Mouse (Mus musculus): ENCODE measurements around the gene Rufy1.

The Rufy1 gene

DNA sequence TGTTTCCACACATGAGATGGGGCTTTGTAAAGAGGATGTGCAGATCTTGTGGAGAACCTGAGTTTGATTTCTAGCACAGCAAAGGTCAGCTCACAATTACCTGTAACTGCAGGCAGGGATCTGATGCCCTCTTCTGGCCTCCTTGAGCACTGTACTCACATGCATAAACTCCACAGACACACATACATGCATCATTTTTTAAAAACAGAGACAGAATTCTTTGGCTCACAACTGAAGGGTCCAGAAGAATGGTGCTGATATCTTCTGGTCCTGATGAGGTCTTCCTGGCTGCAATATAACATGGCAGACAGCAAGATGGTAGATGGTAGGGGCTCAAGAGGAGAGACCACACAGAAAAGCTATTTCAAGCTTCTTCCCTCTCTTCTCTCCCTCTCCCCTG, 76.8 kb downstream of the Rufy1 start, which contains the start of gene Cby3:
Cby3 (plus strand) TSS at position 301 of the 400 bp plus-strand sequence.
- no peak for DNase-seq (ENCODE audit: low read depth, low spot score)

DNA sequence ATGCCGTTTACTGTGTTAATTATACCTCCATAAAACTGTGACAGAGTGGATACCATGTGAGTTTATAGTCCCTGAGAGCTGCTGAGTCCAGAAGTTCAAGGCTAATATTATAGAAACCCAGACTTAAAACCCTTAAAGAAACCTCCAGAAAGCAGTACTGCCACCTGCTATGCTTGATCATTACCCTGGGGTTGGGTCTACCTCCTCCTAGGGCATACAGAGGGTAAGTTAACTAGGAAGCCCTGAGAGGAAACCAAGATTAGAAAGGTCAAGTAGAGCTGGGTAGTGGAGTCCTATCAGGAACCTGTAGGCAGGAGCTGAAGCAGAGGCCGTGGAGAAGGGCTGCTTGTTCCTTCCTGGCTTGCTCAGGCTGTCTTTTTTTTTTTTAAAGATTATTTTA, 78.7 kb downstream of the Rufy1 start:
- DNase-seq (ENCODE audit: low read depth, low spot score), result no peak

DNA sequence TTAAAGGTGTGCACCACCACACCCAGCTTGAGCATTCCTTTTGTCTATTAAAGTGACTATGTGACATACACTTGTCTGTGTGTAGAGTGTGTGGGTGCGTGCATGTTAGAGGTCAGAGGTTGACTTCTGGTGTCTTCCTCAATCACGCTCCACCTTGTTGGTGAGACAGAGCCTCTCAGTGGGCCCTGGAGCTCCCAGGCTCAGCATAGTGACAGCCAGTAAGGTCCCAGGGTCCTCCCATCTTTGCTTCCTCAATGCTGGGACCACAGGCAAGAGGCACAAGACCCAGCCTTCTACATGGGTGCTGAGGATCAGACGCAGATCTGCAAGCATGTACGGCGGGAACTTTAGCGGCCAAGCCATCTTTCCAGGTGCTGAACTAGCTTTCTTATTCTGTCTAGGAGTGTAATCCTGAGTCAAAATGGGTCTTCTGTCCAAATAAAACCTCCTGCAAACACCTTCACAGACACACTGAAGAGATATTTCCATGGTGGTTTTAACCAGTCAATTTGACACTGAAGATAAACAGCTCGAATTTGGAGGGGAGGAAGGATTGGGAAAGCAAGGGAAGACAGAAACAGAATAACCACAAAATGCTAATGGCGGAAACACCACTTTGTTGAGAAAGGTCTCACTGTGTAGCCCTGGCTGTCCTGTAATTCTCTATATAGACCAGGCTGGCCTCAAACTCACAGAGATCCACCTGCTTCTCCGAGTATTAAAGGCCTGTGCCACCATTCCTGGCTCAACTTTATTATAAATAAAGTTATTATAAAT, 84.5 kb downstream of the Rufy1 start:
- no peak for DNase-seq (ENCODE audit: low read depth, low spot score)

DNA sequence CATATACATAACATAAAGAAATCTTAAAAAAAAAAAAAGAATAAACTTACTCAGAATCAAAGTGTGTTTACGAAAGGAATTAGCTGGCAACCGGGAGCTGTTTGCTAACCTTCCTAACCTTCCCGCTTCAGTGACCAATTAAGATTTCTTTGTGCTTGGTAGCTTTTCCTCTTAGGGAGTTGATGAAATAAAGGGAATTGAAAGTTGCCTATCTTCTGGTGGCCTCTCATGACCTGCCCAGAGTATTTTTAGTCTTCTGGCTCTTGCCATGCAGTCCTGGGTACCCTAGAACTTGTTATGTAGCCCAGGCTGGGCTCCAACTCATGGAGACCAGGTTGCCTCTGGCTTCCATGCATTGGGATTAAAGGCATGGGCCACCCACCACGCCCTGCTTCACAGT, 85.4 kb downstream of the Rufy1 start:
- no peak for DNase-seq (ENCODE audit: low read depth, low spot score)
